Mouse (Mus musculus): ENCODE measurements around the gene Lypla2. TPM values are rescaled to one million over a fixed set of nuclear protein-coding genes. Genes with fewer than 3 reads are reported as not detected.
A peak's percentile ranks its signal among the peaks of the same experiment; 100 is the strongest.
"Not testable (repeated sequence)": the region's sequence is repeated elsewhere in the genome, so short reads cannot be mapped to it uniquely, and the experiment has no call there.

The Lypla2 gene
- polyA plus RNA-seq, 1 experiment from 2014 or later: 90.3 TPM

DNA sequence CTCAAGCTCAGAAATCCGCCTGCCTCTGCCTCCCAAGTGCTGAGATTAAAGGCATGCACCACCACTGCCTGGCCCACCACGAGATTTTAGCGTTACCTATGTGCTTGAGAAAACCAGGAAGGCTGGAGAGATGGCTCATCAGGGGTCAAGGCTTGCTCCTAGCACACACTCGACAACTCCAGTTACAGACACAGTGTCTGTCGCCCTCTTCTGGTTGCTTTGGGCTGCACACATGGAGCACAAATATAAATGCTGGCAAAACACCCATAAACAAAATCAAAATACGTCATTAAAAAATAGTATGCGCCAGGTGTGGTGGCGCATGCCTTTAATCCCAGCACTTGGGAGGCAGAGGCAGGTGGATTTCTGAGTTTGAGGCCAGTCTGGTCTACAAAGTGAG, 31.4 kb downstream of the Lypla2 start:
- not testable (repeated sequence) for H3K27me3 ChIP-seq (replicated peaks; ENCODE audit: control insufficient read depth, insufficient read depth, low read length); H3K4me1 ChIP-seq (replicated peaks; ENCODE audit: control insufficient read depth, insufficient read depth, low read length); ATAC-seq; H3K4me3 ChIP-seq (ENCODE audit: low read depth, low read length); H3K9ac ChIP-seq (ENCODE audit: low read depth, low read length); H3K9me3 ChIP-seq (ENCODE audit: control insufficient read depth); H3K27ac ChIP-seq (ENCODE audit: low read depth, low read length); H3K4me2 ChIP-seq (replicated peaks; ENCODE audit: low read depth)
- TF ChIP-seq CTCF (IDR thresholded peaks at IDR 0.05; ENCODE audit: low read depth): peak; percentile 68
- H3K36me3 ChIP-seq (ENCODE audit: control insufficient read depth, insufficient read depth): peaks cover 33% of the 10 kb centered on the region
- 87% methylated on average over 8 of the region's 8 CpGs for WGBS

GRCm38 (mm10) chr4:135938858-135939257, 33.6 kb downstream of the Lypla2 start:
- TF ChIP-seq CTCF (IDR thresholded peaks at IDR 0.05; ENCODE audit: low read depth): no peak
- Histone ChIP-seq H3K9ac (ENCODE audit: low read depth, low read length) (no peak overlapping the region), H3K4me2 (replicated peaks; ENCODE audit: low read depth) (no peak overlapping the region), H3K9me3 (ENCODE audit: control insufficient read depth) (no peaks in the 10 kb centered on the region), H3K27me3 (replicated peaks; ENCODE audit: control insufficient read depth, insufficient read depth, low read length) (no peaks in the 10 kb centered on the region), H3K36me3 (ENCODE audit: control insufficient read depth, insufficient read depth) (peaks cover 52% of the 10 kb centered on the region), H3K4me3 (ENCODE audit: low read depth, low read length) (no peak overlapping the region), H3K4me1 (replicated peaks; ENCODE audit: control insufficient read depth, insufficient read depth, low read length) (no peaks in the 10 kb centered on the region), H3K27ac (ENCODE audit: low read depth, low read length) (no peak overlapping the region)
- ATAC-seq: no peak
- WGBS: 77% methylated on average over 7 of the region's 7 CpGs

DNA sequence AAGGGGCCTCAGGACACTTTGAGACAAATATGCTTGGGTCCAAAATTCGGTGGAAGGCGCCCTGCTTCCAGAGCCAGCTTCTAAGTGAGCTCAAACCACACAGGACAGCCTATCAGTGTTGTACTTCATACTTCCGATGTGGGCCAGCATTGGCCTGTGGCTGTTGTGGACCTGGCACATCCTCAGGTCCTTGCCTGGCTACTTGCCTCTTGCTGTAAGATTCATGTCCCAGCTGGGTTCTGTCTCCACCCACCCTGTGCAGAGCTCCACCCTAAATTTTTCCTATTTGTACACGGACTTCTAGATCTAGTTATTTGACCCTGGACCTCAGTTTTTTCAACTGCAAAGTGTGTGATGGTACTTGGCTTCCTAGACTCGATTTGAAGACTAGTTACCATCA, 36.9 kb downstream of the Lypla2 start:
- peaks cover 76% of the 10 kb centered on the region for H3K36me3 ChIP-seq (ENCODE audit: control insufficient read depth, insufficient read depth)
- no peaks in the 10 kb centered on the region for H3K4me1 ChIP-seq (replicated peaks; ENCODE audit: control insufficient read depth, insufficient read depth, low read length)
- no peak overlapping the region for H3K4me2 ChIP-seq (replicated peaks; ENCODE audit: low read depth)
- no peaks in the 10 kb centered on the region for H3K27me3 ChIP-seq (replicated peaks; ENCODE audit: control insufficient read depth, insufficient read depth, low read length)
- 71% methylated on average over 5 of the region's 5 CpGs for WGBS
- ATAC-seq: no peak
- no peaks in the 10 kb centered on the region for H3K9me3 ChIP-seq (ENCODE audit: control insufficient read depth)
- no peak for TF ChIP-seq CTCF (IDR thresholded peaks at IDR 0.05; ENCODE audit: low read depth)
- 0 out of 2 replicates have a peak overlapping the region, but pooled peaks have one; percentile 11 for H3K9ac ChIP-seq (ENCODE audit: low read depth, low read length)
- H3K27ac ChIP-seq (ENCODE audit: low read depth, low read length): no peak overlapping the region
- no peak overlapping the region for H3K4me3 ChIP-seq (ENCODE audit: low read depth, low read length)

- Histone ChIP-seq H3K27me3 (replicated peaks; ENCODE audit: control insufficient read depth, insufficient read depth, low read length) (no peaks in the 10 kb centered on the region), H3K4me1 (replicated peaks; ENCODE audit: control insufficient read depth, insufficient read depth, low read length) (no peaks in the 10 kb centered on the region), H3K4me2 (replicated peaks; ENCODE audit: low read depth) (no peak overlapping the region), H3K27ac (ENCODE audit: low read depth, low read length) (no peak overlapping the region), H3K36me3 (ENCODE audit: control insufficient read depth, insufficient read depth) (peaks cover 74% of the 10 kb centered on the region), H3K9ac (ENCODE audit: low read depth, low read length) (0 out of 2 replicates have a peak overlapping the region, but pooled peaks have one; percentile 11), H3K9me3 (ENCODE audit: control insufficient read depth) (no peaks in the 10 kb centered on the region), H3K4me3 (ENCODE audit: low read depth, low read length) (no peak overlapping the region)
- no peak for ATAC-seq
- 67% methylated on average over 12 of the region's 12 CpGs for WGBS
- TF ChIP-seq CTCF (IDR thresholded peaks at IDR 0.05; ENCODE audit: low read depth): no peak
Observed at GRCm38 (mm10) chr4:135934708-135935500, 37.5 kb downstream of the Lypla2 start.

DNA sequence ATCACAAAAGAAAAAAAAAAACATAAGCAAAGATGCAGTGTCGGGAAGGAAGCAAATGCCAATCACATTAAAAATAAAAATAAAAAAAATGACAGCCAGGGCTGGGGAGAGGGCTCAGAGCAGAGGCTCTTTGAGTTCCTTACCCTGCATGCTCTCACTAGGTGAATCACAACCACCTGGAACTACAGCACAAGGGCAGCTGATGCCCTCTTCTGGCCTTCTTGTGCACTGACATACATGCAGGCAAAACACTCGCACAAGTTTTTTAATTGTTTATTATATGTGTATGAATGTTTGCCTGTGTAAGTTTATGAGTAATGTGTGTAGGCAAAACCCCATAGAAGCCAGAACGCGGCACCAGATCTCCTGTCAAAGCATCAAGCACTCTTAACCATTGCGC, 40.6 kb downstream of the Lypla2 start:
- WGBS: 65% methylated on average over 5 of the region's 5 CpGs
- ATAC-seq: no peak
- H3K36me3 ChIP-seq (ENCODE audit: control insufficient read depth, insufficient read depth): peaks cover 59% of the 10 kb centered on the region
- H3K4me2 ChIP-seq (replicated peaks; ENCODE audit: low read depth): no peak overlapping the region
- no peaks in the 10 kb centered on the region for H3K4me1 ChIP-seq (replicated peaks; ENCODE audit: control insufficient read depth, insufficient read depth, low read length)
- no peaks in the 10 kb centered on the region for H3K27me3 ChIP-seq (replicated peaks; ENCODE audit: control insufficient read depth, insufficient read depth, low read length)
- H3K9me3 ChIP-seq (ENCODE audit: control insufficient read depth): no peaks in the 10 kb centered on the region
- no peak overlapping the region for H3K4me3 ChIP-seq (ENCODE audit: low read depth, low read length)
- peak; percentile 82 for TF ChIP-seq CTCF (IDR thresholded peaks at IDR 0.05; ENCODE audit: low read depth)
- no peak overlapping the region for H3K9ac ChIP-seq (ENCODE audit: low read depth, low read length)
- no peak overlapping the region for H3K27ac ChIP-seq (ENCODE audit: low read depth, low read length)

DNA sequence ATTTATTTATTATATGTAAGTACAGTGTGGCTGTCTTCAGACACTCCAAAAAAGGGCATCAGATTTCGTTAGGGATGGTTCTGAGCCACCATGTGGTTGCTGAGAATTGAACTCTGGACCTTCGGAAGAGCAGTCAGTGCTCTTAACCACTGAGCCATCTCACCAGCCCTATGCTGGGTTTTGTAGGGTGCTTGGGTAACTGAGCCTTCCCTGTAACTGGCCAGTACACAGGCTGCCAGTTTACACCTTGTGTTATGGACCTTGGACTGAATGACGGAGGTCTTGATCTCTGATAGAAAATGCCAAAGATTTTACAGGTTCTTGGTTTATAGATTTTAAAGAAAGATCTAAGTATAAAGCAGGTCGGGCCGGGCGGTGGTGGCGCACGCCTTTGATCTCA, 42.2 kb downstream of the Lypla2 start:
- peak overlapping the region; percentile 68 for H3K27ac ChIP-seq (ENCODE audit: low read depth, low read length)

More for the DNA sequence above, 42.2 kb downstream of the Lypla2 start:
- Histone ChIP-seq H3K4me1 (replicated peaks; ENCODE audit: control insufficient read depth, insufficient read depth, low read length) (no peaks in the 10 kb centered on the region), H3K27me3 (replicated peaks; ENCODE audit: control insufficient read depth, insufficient read depth, low read length) (no peaks in the 10 kb centered on the region), H3K4me3 (ENCODE audit: low read depth, low read length) (no peak overlapping the region), H3K9me3 (ENCODE audit: control insufficient read depth) (no peaks in the 10 kb centered on the region), H3K36me3 (ENCODE audit: control insufficient read depth, insufficient read depth) (peaks cover 68% of the 10 kb centered on the region), H3K9ac (ENCODE audit: low read depth, low read length) (no peak overlapping the region), H3K4me2 (replicated peaks; ENCODE audit: low read depth) (no peak overlapping the region)
- peak; percentile 45 for ATAC-seq
- no peak for TF ChIP-seq CTCF (IDR thresholded peaks at IDR 0.05; ENCODE audit: low read depth)
- 72% methylated on average over 8 of the region's 8 CpGs for WGBS

All from intestine, postnatal 0 days (tissue).